Mouse (Mus musculus) mature B cell (primary cell): Measurements from ENCODE around the gene Olfr324.

Experiments used
- in situ Hi-C: fragments of 300-500 bp; cut with MboI; formaldehyde crosslinking; loops from 2 replicates; pipeline ENCODE4 v1.14.3; 2019

Gene Olfr324

GRCm38 (mm10) chr11:58634878-58635277 is 40.0 kb downstream of the Olfr324 start:
- in situ Hi-C loops = loop anchor here (25.0 kb wide), 1 partner anchor 698 kb away; no protein-coding TSS in a partner anchor

- in situ Hi-C loops = loop anchor here (25.0 kb wide), 1 partner anchor 699 kb away; no protein-coding TSS in a partner anchor
Observed at GRCm38 (mm10) chr11:58636376-58636977, 41.6 kb downstream of the Olfr324 start.

- in situ Hi-C loops = loop anchor here (25.0 kb wide), 1 partner anchor 701 kb away; no protein-coding TSS in a partner anchor
Observed at GRCm38 (mm10) chr11:58638176-58638701, 43.3 kb downstream of the Olfr324 start.

- in situ Hi-C loops = loop anchor here (25.0 kb wide), 1 partner anchor 703 kb away; no protein-coding TSS in a partner anchor
Observed at GRCm38 (mm10) chr11:58640272-58640867, 45.5 kb downstream of the Olfr324 start, which contains the start of gene Trim58. Gene Trim58, plus strand, starts transcription at chr11:58640465.

GRCm38 (mm10) chr11:58641057-58641456 is 46.1 kb downstream of the Olfr324 start:
- in situ Hi-C loops = loop anchor here (25.0 kb wide), 1 partner anchor 704 kb away; no protein-coding TSS in a partner anchor

- in situ Hi-C loops = loop anchor here (25.0 kb wide), 1 partner anchor 704 kb away; no protein-coding TSS in a partner anchor
Observed at GRCm38 (mm10) chr11:58641638-58642358, 46.9 kb downstream of the Olfr324 start.

- in situ Hi-C loops = loop anchor here (25.0 kb wide), 1 partner anchor 706 kb away; no protein-coding TSS in a partner anchor
Observed at GRCm38 (mm10) chr11:58643350-58643749, 48.4 kb downstream of the Olfr324 start.
